21 mouse cellular contexts compared by ENCODE assay signal in the genomic region with DNA sequence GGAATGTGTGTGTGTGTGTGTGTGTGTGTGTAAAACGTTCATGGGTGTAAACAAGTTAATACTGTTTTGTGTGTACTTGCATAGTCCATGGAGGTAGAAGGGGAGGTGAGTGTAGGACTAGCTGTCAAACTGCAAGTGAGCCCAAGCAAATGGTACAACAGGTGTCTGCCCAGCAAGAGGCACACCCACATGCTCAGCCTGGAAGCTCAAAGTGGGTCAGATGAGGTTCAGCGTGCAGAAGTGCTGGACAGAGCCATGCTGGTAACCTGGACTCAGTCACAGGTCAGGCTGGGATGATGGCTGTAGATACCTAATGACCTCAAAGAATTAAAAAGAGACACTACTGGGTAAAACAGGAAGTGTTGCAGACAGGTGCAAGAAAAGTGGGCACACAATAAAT.
DNase-seq lines count a peak whose midpoint lies in the region; ATAC-seq lines count a peak whose summit lies in the region.
"Had no signal": no experiment of that assay in that cellular context is flagged by ENCODE, and none has a peak within 500 bp of the region (broad histone marks: within the 10 kb centered on the region; RNA-seq: fewer than 3 reads in every experiment).

No protein-coding gene starts in this region.

- H3K4me1 ChIP-seq in megakaryocyte, embryonic 14.5 days: no peaks in the 10 kb centered on the region
- H3K4me1 ChIP-seq: heart, embryonic 10.5 days; neural tube, embryonic 15.5 days; stomach, embryonic 15.5 days had no signal

- H3K27me3 ChIP-seq in megakaryocyte, embryonic 14.5 days (replicated peaks): no peaks in the 10 kb centered on the region
- H3K27me3 ChIP-seq: neural tube, embryonic 15.5 days; stomach, embryonic 15.5 days had no signal

- ATAC-seq in megakaryocyte, adult 5-6 weeks (ENCODE audit: poor library complexity, severe bottlenecking): no peak
- ATAC-seq in erythroid progenitor cell, adult 5-6 weeks (replicated peaks; ENCODE audit: low FRiP score, poor library complexity, severe bottlenecking): no peak
- ATAC-seq: forebrain, postnatal 0 days; intestine, postnatal 0 days; Patski had no signal

- H3K9me3 ChIP-seq in megakaryocyte, embryonic 14.5 days: no peaks in the 10 kb centered on the region
- H3K9me3 ChIP-seq: heart, embryonic 10.5 days; neural tube, embryonic 15.5 days; stomach, embryonic 15.5 days had no signal

- peak; percentile 4 for DNase-seq in adrenal gland, postnatal 14 days
- DNase-seq in adrenal gland, postnatal 36 days: no peak
- peak; percentile 94 for DNase-seq in cerebellum, adult 9-11 months
- DNase-seq in right cerebral cortex, postnatal 4 days: no peak
- DNase-seq in frontal cortex, postnatal 10 days (ENCODE audit: low spot score in 2 of 2): no peak
- DNase-seq: forebrain, postnatal 0 days; gastrocnemius, postnatal 25 days; heart, postnatal 14 days; liver; lung, adult 18-20 months; thymus, postnatal 14 days had no signal

- H3K36me3 ChIP-seq in megakaryocyte, embryonic 14.5 days (replicated peaks; ENCODE audit: low read length): no peaks in the 10 kb centered on the region
- H3K36me3 ChIP-seq: heart, embryonic 10.5 days; neural tube, embryonic 15.5 days; stomach, embryonic 15.5 days had no signal

- H3K4me3 ChIP-seq in megakaryocyte, embryonic 14.5 days (replicated peaks): peak overlapping the region; percentile 1
- H3K4me3 ChIP-seq: erythroblast, embryonic 14.5 days; heart, embryonic 10.5 days; layer of hippocampus, adult 2 months; neural tube, embryonic 15.5 days; stomach, embryonic 15.5 days had no signal

Comparison
In these comparisons a context has a peak if more than half of its experiments do, and no peak if none do; other contexts are left out.
1. DNase-seq: peak in adrenal gland, postnatal 14 days (single experiment) and cerebellum, adult 9-11 months (single experiment); none in adrenal gland, postnatal 36 days (0 of 2), right cerebral cortex, postnatal 4 days (single experiment) and frontal cortex, postnatal 10 days (0 of 2).